Mouse (Mus musculus) C2C12 (cell line): ENCODE measurements at regions not wholly inside any gene's neighbourhood (a gene's known extent, or its start where the extent isn't known, plus 50 kb on each side); places are given as distances from the start of the nearest gene placed in this dataset.

ENCODE experiments used
- CTCF ChIP-seq: IDR thresholded peaks from one replicate; pipeline ENCODE4 v1.5.1; 2011; ENCODE audit not compliant: control insufficient read depth, insufficient read depth, insufficient read length
- FOSL1 ChIP-seq: IDR thresholded peaks from one replicate; pipeline ENCODE4 v1.8.0; 2011; ENCODE audit warnings: mild to moderate bottlenecking, low read length; ENCODE audit not compliant: poor library complexity, insufficient read depth, severe bottlenecking
- MAX ChIP-seq: IDR thresholded peaks from one replicate; pipeline ENCODE4 v1.6.1; 2011; ENCODE audit warnings: mild to moderate bottlenecking, control low read depth
- MYOD1 ChIP-seq: IDR thresholded peaks from one replicate; pipeline ENCODE4 v1.6.1; 2011; ENCODE audit warnings: low read depth; ENCODE audit not compliant: control insufficient read depth, insufficient read length
- USF1 ChIP-seq: IDR thresholded peaks from one replicate; pipeline ENCODE4 v1.6.1; 2011; ENCODE audit warnings: low read depth, mild to moderate bottlenecking, control low read depth, moderate library complexity

DNA sequence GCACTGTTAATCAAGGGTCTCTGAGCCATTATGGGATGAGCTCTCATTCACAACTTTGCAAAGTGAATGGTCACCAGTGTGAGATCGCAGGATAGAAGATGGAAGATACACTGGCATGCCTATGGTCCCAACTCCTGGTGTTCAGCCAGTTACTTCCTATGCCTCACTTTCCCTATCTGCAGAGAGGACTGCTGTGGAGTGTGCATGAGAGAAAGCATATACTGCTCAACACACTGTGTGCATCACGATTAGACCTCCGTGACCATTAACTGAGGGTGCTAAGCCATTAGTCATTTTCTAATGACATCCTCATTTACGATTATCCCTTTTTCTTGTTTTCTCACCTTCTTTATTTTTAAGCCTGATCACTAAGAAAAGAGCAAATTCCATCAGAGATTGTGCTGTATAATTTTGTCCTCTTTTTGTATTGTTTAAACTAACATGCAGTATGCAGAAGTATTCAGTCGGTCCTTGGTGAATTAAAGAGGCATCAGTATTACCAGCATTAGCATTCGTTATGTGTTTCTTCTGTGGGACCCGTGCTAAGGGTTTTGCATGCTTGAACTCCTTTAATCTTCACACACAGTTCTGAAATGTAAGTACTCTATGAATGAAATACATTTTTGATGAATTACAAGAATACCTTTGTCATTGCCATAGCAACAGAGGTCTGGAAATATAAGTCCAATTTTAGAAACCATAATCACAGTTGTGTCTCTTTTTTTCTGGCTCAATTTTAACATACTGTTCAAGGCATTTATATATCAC, 219.4 kb upstream of the Klf6 start:
- TF ChIP-seq CTCF: no peak
- no peak for TF ChIP-seq MAX
- TF ChIP-seq MYOD1: no peak
- no peak for TF ChIP-seq USF1
- no peak for TF ChIP-seq FOSL1
